Mouse (Mus musculus) testis, adult 2 months (tissue): Measurements from ENCODE around the gene Slmap.

ENCODE experiments used
- CTCF ChIP-seq: fragments of 200-500 bp; IDR thresholded peaks from 2 replicates; pipeline ENCODE4 v1.5.1; 2012; ENCODE audit warnings: low read depth, mild to moderate bottlenecking, inconsistent platforms, low read length, moderate library complexity; ENCODE audit not compliant: control insufficient read depth, insufficient read depth, insufficient replicate concordance
- POLR2A ChIP-seq: fragments of 200-500 bp; IDR thresholded peaks from 2 replicates; pipeline ENCODE4 v1.6.1; 2012; ENCODE audit warnings: low read depth, mild to moderate bottlenecking, inconsistent platforms, low read length, moderate library complexity; ENCODE audit not compliant: control insufficient read depth

DNA sequence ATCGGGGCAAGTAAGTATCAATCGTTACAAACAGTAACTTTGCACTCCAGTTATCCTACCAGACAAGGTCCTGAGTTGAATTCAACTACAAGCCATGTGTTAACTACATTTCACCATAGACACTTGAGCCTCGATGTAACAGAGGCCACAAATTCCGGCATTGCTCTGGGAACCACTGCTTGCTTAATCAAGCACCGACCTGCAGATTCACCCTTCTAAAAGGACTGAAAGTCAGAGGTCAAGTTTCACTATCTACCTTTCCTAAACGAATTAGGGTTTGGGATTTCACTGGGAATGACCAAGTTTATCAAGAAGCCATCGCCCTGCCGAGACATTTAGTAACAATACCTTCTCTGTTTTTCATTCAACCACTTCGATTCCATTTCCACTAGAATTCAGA lies 2.0 kb downstream of the Slmap start:
- no peak for TF ChIP-seq CTCF
- TF ChIP-seq POLR2A = no peak
